Mouse (Mus musculus): Measurements from ENCODE around the gene Rsph3a. TPM values are rescaled to one million over a fixed set of nuclear protein-coding genes. Genes with fewer than 3 reads are reported as not detected.

Gene Rsph3a
- 10.9 and 12.1 TPM in 2 replicates for polyA plus RNA-seq (2012; rRNA removed)

DNA sequence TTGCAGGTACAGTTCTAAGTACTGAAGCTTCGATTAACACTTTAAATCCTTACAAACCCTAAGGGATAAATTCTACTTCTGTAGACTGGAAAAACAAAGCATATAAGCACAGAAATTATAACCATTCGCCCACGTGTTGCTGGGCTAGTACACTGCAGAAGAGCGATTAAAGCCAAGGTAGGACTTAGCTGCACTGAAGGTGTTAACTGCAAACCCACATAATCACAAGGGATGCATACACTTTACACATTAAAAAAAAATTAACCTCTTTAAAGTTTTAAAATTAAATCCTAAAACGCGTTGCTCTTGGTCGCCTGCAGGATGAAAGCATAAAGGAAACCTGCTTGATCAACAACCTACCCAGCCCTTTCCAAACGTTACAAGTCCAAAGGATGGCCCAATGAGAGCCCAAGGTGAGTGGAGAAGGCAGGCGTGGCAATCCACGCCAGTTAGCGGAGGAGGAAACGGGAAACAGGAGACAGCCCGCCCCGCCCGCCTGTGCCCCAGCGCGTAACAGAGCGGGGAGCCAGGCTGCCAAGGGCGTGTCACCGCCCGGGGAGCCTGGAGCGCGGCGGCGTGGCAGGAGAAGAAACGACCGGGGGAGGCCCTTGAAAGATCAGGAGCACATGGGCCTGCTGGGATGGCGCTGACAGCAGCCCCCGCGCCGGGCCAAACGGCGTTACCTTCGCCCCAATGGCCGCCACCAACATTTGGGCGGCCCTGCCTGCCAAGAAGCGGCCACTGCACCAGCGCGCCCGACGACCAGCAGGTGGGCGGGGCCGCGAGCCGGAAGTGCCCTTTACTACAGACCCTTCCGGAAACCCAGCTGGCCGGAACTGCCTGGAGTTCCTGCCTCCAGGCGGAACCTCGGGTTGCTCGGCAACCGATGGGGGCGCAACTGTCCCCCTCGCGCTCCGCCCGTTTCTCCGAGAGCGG lies at the start of gene Rsph3a:
Gene Rsph3a (plus strand): TSS at position 498 of the 936 bp plus-strand sequence.

DNA sequence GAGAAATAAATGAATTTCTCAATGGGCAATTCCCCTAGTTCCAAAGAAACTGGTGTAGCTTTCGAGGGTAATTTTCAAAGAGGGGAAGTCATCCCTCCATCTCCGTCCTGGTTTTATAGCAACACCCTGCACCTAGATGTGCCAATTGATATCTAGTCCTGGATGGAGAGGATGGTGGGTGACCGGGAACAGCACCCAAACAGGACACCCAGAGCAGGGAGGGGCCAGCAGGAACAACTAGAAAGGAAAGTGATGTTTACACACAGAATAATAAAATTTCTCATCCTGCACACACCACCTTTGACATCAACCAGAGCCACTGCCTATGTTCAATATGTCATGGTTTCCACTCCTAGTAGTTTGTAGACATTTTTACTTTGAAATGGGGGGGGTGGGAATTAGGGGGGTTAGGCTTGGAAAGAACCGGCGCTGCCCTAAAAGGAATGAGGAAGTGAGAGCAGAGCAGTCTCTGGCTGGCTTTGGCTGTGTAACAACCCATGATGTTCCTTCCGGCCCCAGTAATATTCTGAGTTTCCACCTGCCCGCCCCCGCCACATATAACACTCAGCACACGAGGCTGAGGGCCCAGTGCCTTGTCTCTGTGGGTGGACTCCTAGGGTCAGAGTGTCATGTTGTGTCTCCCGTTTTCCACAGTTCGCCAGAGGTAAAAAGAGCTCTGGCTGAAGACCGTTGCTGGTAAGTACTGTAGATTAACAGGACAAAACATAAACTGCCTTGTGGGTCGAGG lies 19.8 kb upstream of the Rsph3a start, which contains the start of gene Tagap:
Gene Tagap (plus strand): TSS at position 588 of the 748 bp plus-strand sequence.

Other genes with a start within 250 kb of the Rsph3a start
- 0.06 and 0.16 TPM in 2 replicates for gene Fndc1, start 118.3 kb upstream of the Rsph3a start, polyA plus RNA-seq (2012; rRNA removed)
- 0.66 and 0.93 TPM in 2 replicates for gene Tagap, start 19.6 kb upstream of the Rsph3a start, polyA plus RNA-seq (2012; rRNA removed)
- gene Gm49673, start 202.2 kb downstream of the Rsph3a start, polyA plus RNA-seq (2012; rRNA removed): 0.05 and 0.09 TPM in 2 replicates
- 14.1 and 14.9 TPM in 2 replicates for gene Rnaset2a, start 202.5 kb downstream of the Rsph3a start, polyA plus RNA-seq (2012; rRNA removed)
- 5.9 and 6.9 TPM in 2 replicates for gene Fgfr1op, start 219.9 kb downstream of the Rsph3a start, polyA plus RNA-seq (2012; rRNA removed)

Measured in liver, embryonic 14 days (tissue).